Mouse (Mus musculus) CH12.LX (cell line): ENCODE results near the gene Napa.

ENCODE experiments used
- CHD2 ChIP-seq: IDR thresholded peaks from 2 replicates; pipeline ENCODE4 v1.6.1; 2011; ENCODE audit warnings: low read length, improper control_type of control experiment
- CTCF ChIP-seq, 2 experiments: IDR thresholded peaks in 1 of 2; conservative IDR thresholded peaks in 1 of 2; 2 replicates each; pipeline ENCODE4 v1.5.1; 2011 to 2012; ENCODE audit warnings: low read depth in 2 of 2, low read length in 2 of 2, improper control_type of control experiment in 1 of 2, inconsistent platforms in 1 of 2, mild to moderate bottlenecking in 1 of 2, moderate library complexity in 1 of 2
- EP300 ChIP-seq: IDR thresholded peaks from 2 replicates; pipeline ENCODE4 v1.6.1; 2011; ENCODE audit warnings: low read length, improper control_type of control experiment
- ETS1 ChIP-seq: conservative IDR thresholded peaks from 2 replicates; pipeline ENCODE4 v1.6.1; 2012; ENCODE audit warnings: low read depth, mild to moderate bottlenecking, inconsistent platforms, low read length, improper control_type of control experiment, moderate library complexity
- HCFC1 ChIP-seq: IDR thresholded peaks from 2 replicates; pipeline ENCODE4 v1.6.1; 2012; ENCODE audit warnings: low read depth, mild to moderate bottlenecking, inconsistent platforms, low read length, improper control_type of control experiment
- MAX ChIP-seq: IDR thresholded peaks from 2 replicates; pipeline ENCODE4 v1.6.1; 2011; ENCODE audit warnings: low read length, improper control_type of control experiment
- POLR2A ChIP-seq: IDR thresholded peaks from 2 replicates; pipeline ENCODE4 v1.6.1; 2011; ENCODE audit warnings: low read depth, mild to moderate bottlenecking, improper control_type of control experiment, low read length
- RAD21 ChIP-seq: IDR thresholded peaks from 2 replicates; pipeline ENCODE4 v1.6.1; 2011; ENCODE audit warnings: low read depth, mild to moderate bottlenecking, low read length, improper control_type of control experiment, moderate library complexity
- ZC3H11A ChIP-seq: IDR thresholded peaks from 2 replicates; pipeline ENCODE4 v1.6.1; 2012; ENCODE audit warnings: low read depth, mild to moderate bottlenecking, inconsistent platforms, low read length, improper control_type of control experiment

- TF ChIP-seq MAX (no peak), CTCF (conservative IDR thresholded peaks at IDR 0.05 in 1 of 2, IDR thresholded peaks at IDR 0.05 in 1 of 2; ENCODE audit: low read depth in 2 of 2, low read length in 2 of 2) (no peak), ETS1 (no peak), RAD21 (no peak), CHD2 (no peak), POLR2A (no peak), EP300 (no peak), HCFC1 (no peak), ZC3H11A (no peak)
Measured at GRCm38 (mm10) chr7:16071906-16072305, 26.4 kb upstream of the Napa start.
